Mouse (Mus musculus) intestine, postnatal 0 days (tissue): ENCODE data around the gene Sac3d1. TPM values are rescaled to one million over a fixed set of nuclear protein-coding genes. Genes with fewer than 3 reads are reported as not detected.

Experiments
- ATAC-seq: fragments of 200-750 bp; cut with Nextera tagmentation; 2 replicates; pipeline ENCODE4 v1.8.0; 2017; ENCODE audit warnings: mild to moderate bottlenecking, moderate TSS enrichment, moderate library complexity
- H3K27ac ChIP-seq: fragments of 300-500 bp; sonication (generic); 2 replicates; pipeline ENCODE4 v1.5.1; 2014; ENCODE audit warnings: mild to moderate bottlenecking, low read depth, low read length, moderate library complexity
- H3K27me3 ChIP-seq: fragments of 300-500 bp; sonication (generic); replicated peaks from 2 replicates; pipeline ENCODE4 v1.6.1; 2014; ENCODE audit warnings: low read length, mixed read lengths; ENCODE audit not compliant: control insufficient read depth, insufficient read depth
- H3K36me3 ChIP-seq: fragments of 300-500 bp; sonication (generic); 2 replicates; pipeline ENCODE4 v1.6.1; 2014; ENCODE audit warnings: mild to moderate bottlenecking, moderate library complexity; ENCODE audit not compliant: control insufficient read depth, insufficient read depth
- H3K4me1 ChIP-seq: fragments of 300-500 bp; sonication (generic); replicated peaks from 2 replicates; pipeline ENCODE4 v1.6.1; 2014; ENCODE audit warnings: antibody characterized with exemption, low read length, mixed read lengths; ENCODE audit not compliant: control insufficient read depth, insufficient read depth
- H3K4me2 ChIP-seq: fragments of 300-500 bp; sonication (generic); replicated peaks from 2 replicates; pipeline ENCODE4 v1.6.1; 2014; ENCODE audit warnings: low read depth, mild to moderate bottlenecking, moderate library complexity
- H3K4me3 ChIP-seq: fragments of 300-500 bp; sonication (generic); 2 replicates; pipeline ENCODE4 v1.5.1; 2014; ENCODE audit warnings: low read depth, low read length
- H3K9ac ChIP-seq: fragments of 300-500 bp; sonication (generic); 2 replicates; pipeline ENCODE4 v1.6.1; 2014; ENCODE audit warnings: mild to moderate bottlenecking, low read depth, low read length
- H3K9me3 ChIP-seq: fragments of 300-500 bp; sonication (generic); 2 replicates; pipeline ENCODE4 v1.6.1; 2016; ENCODE audit warnings: mixed run types; ENCODE audit not compliant: control insufficient read depth
- CTCF ChIP-seq: sonication (generic); IDR thresholded peaks from 2 replicates; pipeline ENCODE4 v1.5.1; 2016; ENCODE audit warnings: low read depth, mild to moderate bottlenecking, control low read depth, antibody characterized with exemption, moderate library complexity
- WGBS: fragments of 180-500 bp; shearing (Covaris S2); extraction: QIAGEN DNeasy Blood & Tissue Kit; methylation state at CpG from one replicate; pipeline ENCODE4 v1.1.7; 2014; 5-methylcytosine and 5-hydroxymethylcytosine counted together
- polyA plus RNA-seq: library from polyadenylated mRNA; unstranded; fragments of >200 nt; fragmentation: Nextera tagmentation; extraction: Ambion mirVana; gene quantifications from 2 replicates; pipeline ENCODE4 v1.2.1, GENCODE M21; 2015

Gene Sac3d1
- polyA plus RNA-seq, 1 experiment from 2014 or later, result 19.1 TPM

DNA sequence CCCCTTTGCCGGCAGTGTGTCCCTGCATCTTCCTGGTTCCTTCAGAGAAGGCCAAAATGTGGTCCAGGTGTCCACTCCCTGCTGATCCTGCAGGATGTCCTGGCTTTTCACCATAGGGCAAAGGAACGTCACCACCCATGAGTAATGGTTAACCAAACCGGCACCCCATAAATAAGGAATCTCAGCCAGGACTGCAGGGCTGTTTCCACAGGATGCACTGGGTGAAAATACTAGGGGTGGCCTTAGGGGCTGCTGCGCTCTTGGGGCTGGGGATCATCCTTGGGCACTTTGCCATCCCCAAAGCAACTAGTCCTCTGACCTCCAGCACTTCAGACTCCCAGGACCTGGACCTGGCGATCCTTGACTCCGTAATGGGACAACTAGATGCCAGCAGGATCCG is 12.9 kb downstream of the Sac3d1 start, which contains the start of gene Naaladl1:
Naaladl1 (plus strand) TSS at position 197 of the 400 bp plus-strand sequence.
- H3K4me1 ChIP-seq, result 0 out of 2 replicates have a peak, but pooled peaks cover 5% of the 10 kb centered on the region
- H3K9me3 ChIP-seq, result no peaks in the 10 kb centered on the region
- peak within 1 kb of the TSS; percentile 36 for H3K4me3 ChIP-seq
- H3K4me2 ChIP-seq, result peak within 1 kb of the TSS; percentile 63
- H3K27me3 ChIP-seq, result no peaks in the 10 kb centered on the region
- H3K36me3 ChIP-seq, result peaks cover 5% of the 10 kb centered on the region; the same call in 1 of the 2 replicates
- peak within 1 kb of the TSS; percentile 50 for H3K27ac ChIP-seq
- peak; percentile 40; the same call in 1 of the 2 replicates for ATAC-seq
- H3K9ac ChIP-seq, result no peak within 1 kb of the TSS
- TF ChIP-seq CTCF, result no peak
- 46% methylated on average over 7 of the region's 7 CpGs for WGBS

DNA sequence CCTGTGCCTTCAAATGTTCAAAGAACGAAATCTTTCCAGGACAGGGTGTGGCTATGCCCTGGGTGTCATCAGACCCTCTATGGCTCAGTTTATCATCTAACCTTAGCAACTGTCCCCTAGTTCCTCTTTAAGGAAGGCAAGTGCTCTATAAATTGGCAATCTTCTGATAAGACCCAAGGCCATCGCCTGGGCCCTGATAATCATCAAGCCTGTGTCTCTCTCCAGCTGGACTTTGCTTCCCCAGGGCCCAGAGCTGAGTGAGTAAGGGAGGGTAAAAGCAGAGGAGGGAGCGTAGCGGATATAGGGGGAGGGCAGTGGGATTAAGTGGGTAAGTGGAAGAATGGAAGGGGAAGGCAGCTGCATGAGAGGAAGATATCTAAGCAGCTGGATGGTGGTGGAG is 14.0 kb downstream of the Sac3d1 start:
- H3K27me3 ChIP-seq, result no peaks in the 10 kb centered on the region
- H3K4me3 ChIP-seq, result no peak overlapping the region
- peak; percentile 41 for ATAC-seq
- peaks cover 5% of the 10 kb centered on the region; the same call in 1 of the 2 replicates for H3K36me3 ChIP-seq
- 0 out of 2 replicates have a peak, but pooled peaks cover 5% of the 10 kb centered on the region for H3K4me1 ChIP-seq
- H3K9me3 ChIP-seq, result no peaks in the 10 kb centered on the region
- H3K9ac ChIP-seq, result no peak overlapping the region
- H3K4me2 ChIP-seq, result peak overlapping the region; percentile 63; the same call in 1 of the 2 replicates
- peak overlapping the region; percentile 31; the same call in 1 of the 2 replicates for H3K27ac ChIP-seq
- no peak for TF ChIP-seq CTCF
- 34% methylated on average over 4 of the region's 4 CpGs for WGBS

DNA sequence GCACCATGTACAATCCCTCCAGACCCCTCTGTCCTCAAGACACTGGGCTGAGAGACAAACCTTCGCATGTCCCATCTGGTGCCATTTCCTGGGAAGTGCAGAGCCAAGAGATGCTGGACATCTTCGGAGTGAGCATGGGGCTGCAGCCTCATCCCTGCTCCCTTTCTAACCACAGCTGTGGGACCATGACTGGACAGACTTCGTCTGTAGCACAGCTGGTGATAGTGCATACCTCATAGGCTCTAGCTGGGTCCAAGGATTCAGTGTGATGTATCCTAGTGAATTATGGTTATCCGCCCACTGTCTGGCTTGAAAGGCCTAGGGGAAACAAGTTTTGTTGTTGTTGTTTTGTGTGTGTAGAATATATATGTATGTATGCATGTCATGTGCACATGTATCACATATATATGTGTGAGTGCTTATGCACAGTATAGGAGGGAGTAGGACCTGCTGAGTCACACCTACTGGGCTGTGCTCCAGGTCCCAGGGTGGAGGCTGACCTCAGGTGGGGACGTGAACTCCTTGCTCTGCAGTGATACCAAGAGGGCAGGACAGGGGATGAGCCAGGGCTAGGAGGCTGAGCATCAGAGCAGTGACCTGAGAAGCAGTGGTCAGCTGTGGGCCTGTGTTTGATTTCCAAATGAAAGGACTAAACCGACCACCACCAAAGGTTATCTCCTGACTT is 16.1 kb downstream of the Sac3d1 start:
- Histone ChIP-seq H3K4me1 (0 out of 2 replicates have a peak, but pooled peaks cover 5% of the 10 kb centered on the region), H3K9me3 (no peaks in the 10 kb centered on the region), H3K9ac (no peak overlapping the region), H3K27ac (no peak overlapping the region), H3K36me3 (no peaks in the 10 kb centered on the region), H3K4me3 (no peak overlapping the region), H3K4me2 (no peak overlapping the region), H3K27me3 (no peaks in the 10 kb centered on the region)
- no peak for TF ChIP-seq CTCF
- no peak for ATAC-seq
- WGBS, result 74% methylated on average over 6 of the region's 6 CpGs

DNA sequence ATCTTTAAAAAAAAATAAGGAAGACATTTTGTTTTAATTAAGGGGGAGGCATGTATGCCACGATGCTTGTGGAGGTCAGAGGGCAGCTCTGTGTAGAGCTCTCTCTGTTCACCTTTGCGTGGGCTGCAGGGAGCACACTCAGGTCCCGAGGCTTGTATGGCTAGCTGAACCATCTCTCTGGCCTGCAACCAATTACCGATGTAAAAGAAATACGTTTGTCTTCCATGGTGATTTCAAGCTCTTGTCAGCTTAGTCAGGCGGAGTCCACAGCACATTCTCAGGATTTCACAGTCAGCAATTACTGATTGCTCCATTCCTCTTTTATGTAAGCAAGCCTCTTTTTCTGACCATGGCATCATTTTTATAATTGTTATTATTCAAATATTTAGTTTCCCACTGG is 17.3 kb downstream of the Sac3d1 start:
- H3K36me3 ChIP-seq, result no peaks in the 10 kb centered on the region
- no peak for ATAC-seq

DNA sequence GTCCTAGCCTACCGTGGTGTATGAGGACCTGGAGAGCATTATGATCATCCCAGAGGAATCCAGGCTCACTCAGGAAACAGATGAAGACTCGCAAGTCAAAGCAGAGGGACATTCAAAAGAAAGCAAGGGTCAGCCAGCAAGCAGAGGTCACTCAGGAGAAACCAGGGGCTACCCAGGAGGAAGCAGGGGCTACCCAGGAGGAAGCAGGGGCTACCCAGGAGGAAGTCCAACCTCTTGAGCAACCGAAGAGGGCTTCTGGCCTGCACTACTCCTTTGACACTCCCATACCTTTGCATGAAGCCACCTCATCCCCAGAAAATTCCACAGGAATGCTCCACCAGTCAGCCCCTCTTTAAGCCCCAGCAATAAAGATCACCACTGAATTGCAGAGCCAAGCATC is 20.6 kb downstream of the Sac3d1 start:
- WGBS, result 83% methylated on average over 3 of the region's 3 CpGs
- Histone ChIP-seq H3K4me1 (no peaks in the 10 kb centered on the region), H3K4me2 (no peak overlapping the region), H3K27ac (no peak overlapping the region), H3K4me3 (no peak overlapping the region), H3K27me3 (no peaks in the 10 kb centered on the region), H3K36me3 (peaks cover 12% of the 10 kb centered on the region; the same call in 1 of the 2 replicates), H3K9me3 (no peaks in the 10 kb centered on the region), H3K9ac (no peak overlapping the region)
- TF ChIP-seq CTCF, result no peak
- no peak for ATAC-seq

More for the DNA sequence above, 17.3 kb downstream of the Sac3d1 start:
- TF ChIP-seq CTCF, result no peak
- WGBS, result 63% methylated on average over 6 of the region's 6 CpGs
- H3K27me3 ChIP-seq, result no peaks in the 10 kb centered on the region
- no peak overlapping the region for H3K9ac ChIP-seq
- no peak overlapping the region for H3K4me3 ChIP-seq
- no peak overlapping the region for H3K4me2 ChIP-seq
- no peaks in the 10 kb centered on the region for H3K9me3 ChIP-seq
- H3K27ac ChIP-seq, result no peak overlapping the region
- H3K4me1 ChIP-seq, result 0 out of 2 replicates have a peak, but pooled peaks cover 5% of the 10 kb centered on the region

DNA sequence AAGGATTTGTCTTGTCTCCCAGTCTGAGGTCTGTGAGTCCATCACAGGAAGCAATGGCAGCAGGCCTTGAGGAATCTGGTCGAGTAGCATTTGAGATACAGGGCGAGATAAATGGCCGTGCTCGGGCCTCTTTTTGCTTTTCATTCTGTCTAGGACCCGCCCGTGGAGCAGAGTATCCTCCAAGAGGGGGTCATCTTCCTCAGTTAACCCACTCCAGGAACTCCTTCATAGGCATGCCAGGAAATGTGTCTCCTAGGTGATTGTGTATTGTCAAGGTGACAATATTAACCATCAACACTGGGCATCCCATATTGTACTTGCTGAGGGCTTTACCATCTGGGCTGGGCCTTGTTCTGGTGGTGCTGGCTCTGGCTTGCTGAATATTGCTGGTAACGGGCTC is 24.3 kb downstream of the Sac3d1 start, which contains the start of gene AC131692.1:
AC131692.1 (plus strand) TSS at position 301 of the 400 bp plus-strand sequence.
- H3K27ac ChIP-seq, result no peak within 1 kb of the TSS
- peaks cover 22% of the 10 kb centered on the region; the same call in 1 of the 2 replicates for H3K36me3 ChIP-seq
- H3K9ac ChIP-seq, result no peak within 1 kb of the TSS
- WGBS, result 84% methylated on average over 7 of the region's 7 CpGs
- TF ChIP-seq CTCF, result no peak
- H3K9me3 ChIP-seq, result no peaks in the 10 kb centered on the region
- no peaks in the 10 kb centered on the region for H3K4me1 ChIP-seq
- no peaks in the 10 kb centered on the region for H3K27me3 ChIP-seq
- no peak for ATAC-seq
- H3K4me3 ChIP-seq, result no peak within 1 kb of the TSS
- H3K4me2 ChIP-seq, result no peak within 1 kb of the TSS
